Mouse (Mus musculus) spleen, postnatal 14 days (tissue): ENCODE data around the gene Sik1.

Experiments used
- DNase-seq, 2 experiments: peaks; one replicate each; pipeline ENCODE4 v3.0.0; 2021 to 2022; ENCODE audit warnings: low spot score in 2 of 2

The Sik1 gene

GRCm38 (mm10) chr17:31832577-31832964 lies 23.0 kb downstream of the Sik1 start:
- DNase-seq = no peak

DNA sequence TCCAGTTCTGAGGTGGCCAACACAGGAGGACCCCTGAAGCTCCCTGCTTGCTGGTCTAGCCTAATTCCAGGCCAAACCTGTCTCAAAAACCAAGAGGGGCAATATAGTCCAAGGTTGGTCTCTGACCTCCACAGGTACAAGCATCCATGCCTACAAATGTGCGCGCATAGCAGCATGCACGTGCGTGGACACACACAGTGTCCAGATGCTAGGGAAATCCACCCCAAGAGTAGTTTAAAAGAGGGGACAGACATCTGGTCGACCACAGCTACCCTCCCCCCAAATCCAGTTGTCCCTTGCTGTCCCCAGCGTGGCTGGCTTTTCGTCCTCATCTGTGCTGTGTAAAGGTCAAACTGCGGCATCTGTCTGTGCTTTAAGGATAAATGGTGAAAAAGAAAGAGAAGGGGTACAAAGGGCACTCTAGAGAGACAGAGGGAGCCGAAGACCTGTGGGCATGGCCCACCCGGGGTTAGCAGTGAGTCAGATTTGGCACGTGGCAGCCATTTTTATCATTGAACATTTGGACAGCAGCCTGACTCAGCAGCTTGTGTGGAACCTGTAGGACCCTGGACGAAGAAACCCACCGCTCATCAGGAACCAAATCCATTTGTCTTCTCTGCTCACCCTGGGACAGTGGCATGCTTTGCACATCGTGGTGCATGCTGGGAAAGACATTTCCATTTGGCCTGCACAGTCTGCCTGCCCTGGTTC lies 23.6 kb downstream of the Sik1 start:
- DNase-seq = no peak

DNA sequence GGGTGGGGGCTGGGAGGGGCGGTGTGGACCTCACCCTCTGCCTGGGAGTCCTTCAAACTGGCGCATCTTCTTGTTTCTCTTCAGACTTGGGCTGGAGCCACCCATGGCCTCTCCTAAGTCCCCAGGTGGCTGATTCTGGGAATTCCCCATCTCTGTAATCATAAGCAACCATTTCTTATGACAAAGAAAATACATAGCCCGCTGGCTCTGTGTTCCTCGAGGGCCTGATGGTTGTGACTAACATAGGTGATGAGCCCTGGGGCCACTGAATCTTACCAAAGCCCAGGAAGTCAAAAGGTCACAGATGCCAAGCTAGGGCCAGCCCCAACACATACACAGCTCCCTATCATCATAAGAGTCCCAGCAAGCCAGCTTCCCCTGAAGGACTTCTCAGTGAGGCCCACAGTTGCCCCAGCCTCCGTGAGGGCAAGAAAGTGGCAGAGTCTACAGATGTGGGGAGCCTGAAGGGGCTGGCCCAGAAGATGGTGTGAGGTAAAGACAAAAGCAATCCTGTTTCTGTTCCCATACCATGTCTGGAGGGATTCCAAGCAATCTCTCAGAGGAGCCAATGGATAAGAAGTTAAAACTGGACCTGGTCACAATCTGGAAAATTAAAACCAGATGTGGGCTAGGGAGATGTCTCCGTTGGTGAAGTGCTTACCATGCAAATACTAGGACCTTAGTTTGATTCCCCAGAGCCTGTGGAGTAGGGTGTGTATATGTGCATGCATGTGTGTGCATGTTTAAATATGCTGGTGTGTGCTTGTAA lies 24.3 kb downstream of the Sik1 start:
- no peak for DNase-seq

DNA sequence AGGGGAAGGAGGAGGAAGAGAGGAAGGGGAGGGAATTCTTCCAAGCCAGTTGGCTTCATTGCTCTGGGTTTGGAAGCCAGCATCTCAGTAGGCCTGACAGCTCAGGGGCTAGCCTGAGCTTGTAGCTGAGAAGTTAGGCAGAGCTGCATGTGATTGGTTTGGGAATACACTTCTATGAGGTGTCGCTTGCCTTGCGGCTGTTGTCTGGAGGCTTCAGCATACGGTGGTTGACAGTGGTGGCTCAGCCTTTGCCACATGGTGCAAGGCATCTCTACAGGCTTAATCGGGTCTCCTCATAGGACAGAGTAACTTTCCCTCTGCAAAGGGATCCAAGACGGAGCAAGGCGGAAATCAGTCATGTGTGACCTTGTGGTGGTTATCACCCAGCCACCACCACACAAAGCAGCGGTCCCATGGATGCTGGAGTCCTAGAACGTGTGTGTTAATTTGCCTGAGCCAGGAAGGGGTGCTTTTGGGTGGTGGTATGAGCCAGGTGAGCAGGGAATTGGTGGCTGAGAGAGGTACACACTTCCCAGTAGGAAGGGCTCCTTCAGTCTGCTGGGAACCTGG lies 25.0 kb downstream of the Sik1 start:
- DNase-seq = no peak

DNA sequence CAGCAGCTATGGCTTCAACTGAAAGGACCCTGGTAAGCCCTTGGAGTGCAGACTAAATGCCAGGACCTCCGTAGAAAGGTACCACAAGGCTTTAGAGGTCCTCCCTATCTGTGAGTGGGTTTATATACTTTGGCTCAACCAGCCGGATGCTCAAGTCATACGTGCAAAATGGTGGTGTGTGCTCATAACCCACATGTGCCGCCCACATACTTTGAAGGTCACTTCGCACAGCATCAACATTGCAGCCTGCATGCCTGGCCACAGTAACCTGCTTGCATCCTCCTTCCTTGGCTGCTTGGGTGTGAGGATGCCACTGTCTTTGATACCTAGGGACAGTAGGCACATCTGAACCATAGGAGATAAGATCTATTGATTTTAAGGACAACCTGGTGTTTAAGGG lies 26.7 kb downstream of the Sik1 start:
- no peak for DNase-seq

- DNase-seq = no peak
These were observed 27.5 kb downstream of the Sik1 start for GRCm38 (mm10) chr17:31828118-31828517.

DNA sequence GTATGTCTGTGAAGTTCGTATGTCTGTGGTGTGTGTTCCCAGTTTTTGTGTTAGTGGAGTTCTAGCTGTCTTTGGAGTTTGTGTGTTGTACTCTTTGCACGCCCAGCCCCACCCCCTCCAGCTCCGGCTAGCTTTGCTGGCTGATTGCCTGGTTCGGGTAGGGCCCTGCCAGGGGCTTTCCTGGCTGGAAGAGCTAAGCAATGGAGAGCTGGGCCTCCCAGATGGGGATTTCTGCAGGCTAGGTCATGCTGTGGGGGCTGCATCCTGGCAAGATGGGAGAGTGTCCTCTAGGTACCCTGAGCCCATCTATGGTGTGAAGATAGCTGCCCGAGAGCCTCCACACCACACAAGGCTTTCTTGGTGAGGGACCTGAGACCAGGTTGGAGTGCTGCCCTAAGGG lies 28.4 kb downstream of the Sik1 start:
- DNase-seq = no peak

GRCm38 (mm10) chr17:31826669-31827068 lies 28.9 kb downstream of the Sik1 start:
- DNase-seq = no peak

- DNase-seq = no peak
These were observed 29.9 kb downstream of the Sik1 start for GRCm38 (mm10) chr17:31825678-31826077.

DNA sequence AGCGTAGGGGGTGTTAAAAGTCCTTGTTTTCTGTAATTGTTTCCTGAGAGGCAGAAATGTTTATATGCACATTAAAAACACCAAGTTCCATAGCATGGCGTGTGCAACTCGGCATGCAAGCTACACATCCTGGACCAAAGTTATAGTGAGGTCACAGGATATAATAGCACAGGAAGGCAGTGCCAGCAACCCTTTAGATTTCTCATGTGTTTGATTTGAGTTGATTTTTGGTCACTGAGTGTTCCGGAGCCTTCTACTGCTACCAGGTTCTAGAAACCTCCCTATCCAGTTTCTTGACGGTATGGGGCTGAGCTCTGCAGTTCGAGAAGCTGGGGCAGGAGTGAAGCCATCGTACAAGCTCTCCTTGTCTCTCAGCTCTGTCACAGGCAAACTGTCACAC lies 30.8 kb downstream of the Sik1 start:
- no peak for DNase-seq

DNA sequence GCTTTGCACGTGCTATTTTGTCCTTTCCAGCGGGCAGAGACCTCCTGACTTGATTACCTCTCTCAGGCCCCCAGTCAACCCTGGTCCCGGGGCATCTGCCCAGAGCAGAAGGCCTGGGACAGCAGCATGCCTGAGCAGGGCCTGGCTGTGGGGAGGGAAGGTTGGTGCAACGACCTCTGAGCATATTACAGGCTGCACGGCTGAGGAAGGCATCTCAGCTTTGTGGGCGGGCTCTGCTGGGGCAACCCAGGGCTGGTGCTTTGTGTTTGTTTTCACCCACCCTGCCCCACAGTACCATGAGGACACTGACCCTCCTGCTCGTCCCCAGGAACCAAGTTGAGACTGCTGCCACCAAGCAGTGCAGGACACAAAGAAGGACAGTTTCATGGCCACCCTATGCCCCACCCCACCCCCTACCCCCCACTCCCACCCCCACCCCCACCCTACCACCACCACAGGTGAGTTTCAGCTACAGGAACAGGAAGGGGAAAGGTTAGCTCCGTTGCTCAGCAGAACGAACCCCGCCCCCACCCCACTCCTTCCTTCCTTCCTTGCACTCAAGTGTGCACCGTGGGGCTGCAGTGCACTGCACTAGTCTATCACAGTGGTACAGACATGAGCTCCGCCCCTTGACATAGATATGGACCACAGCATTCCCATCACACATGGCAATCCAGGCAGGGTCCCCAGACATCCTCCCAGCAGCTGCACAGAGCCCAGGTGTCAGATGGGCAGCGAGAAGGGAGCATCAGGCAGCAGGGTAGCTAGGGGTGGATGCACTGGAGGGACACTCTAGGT lies 34.3 kb downstream of the Sik1 start:
- DNase-seq = peak in 1 of 2 experiments; percentile 54

- DNase-seq = no peak
These were observed 35.3 kb downstream of the Sik1 start for GRCm38 (mm10) chr17:31820099-31820846.

GRCm38 (mm10) chr17:31819372-31819771 lies 36.2 kb downstream of the Sik1 start:
- DNase-seq = no peak

DNA sequence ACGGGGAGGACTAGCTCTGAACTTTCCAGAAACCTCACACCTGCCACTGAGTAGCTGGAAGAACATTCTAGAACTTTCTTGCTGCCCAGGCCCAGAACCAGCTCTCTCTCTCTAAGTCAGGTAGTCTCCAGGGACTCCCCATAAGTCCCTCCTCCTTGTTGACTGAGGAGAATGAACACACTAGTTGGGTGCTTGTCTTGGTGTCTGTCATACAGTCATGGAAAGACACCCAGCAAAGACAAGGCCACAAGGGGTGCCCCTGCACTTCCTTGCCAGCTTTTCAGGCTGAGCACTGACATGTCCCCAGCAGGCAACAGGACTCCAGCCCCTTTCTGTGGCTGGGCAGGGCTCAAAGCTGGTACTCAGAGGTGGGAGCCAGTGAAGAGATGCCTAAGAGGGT lies 37.8 kb downstream of the Sik1 start:
- no peak for DNase-seq

DNA sequence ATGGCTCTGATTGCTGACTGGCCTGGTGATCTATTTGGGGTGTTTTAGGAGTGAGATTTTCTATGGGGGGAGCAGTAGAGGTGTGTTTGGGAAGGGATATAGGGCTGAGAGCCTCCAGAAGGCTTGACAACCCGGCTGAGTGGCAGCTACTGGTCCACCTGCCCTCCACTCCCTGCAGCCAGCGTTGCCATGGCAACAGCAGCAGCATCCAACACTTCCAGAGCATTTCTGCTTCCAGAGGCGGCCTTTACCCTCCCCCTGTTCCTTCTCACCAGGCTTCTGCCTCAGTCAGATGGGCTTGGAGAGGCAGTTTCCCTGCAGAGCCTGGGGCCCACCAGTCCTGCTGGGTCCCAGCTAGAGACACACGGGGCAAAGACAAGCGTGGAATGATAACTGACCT lies 38.4 kb downstream of the Sik1 start:
- DNase-seq = no peak

GRCm38 (mm10) chr17:31814848-31815247 lies 40.8 kb downstream of the Sik1 start:
- DNase-seq = no peak

GRCm38 (mm10) chr17:31813938-31814622 lies 41.5 kb downstream of the Sik1 start:
- no peak for DNase-seq

- no peak for DNase-seq
These were observed 44.3 kb downstream of the Sik1 start for GRCm38 (mm10) chr17:31811333-31811732.

DNA sequence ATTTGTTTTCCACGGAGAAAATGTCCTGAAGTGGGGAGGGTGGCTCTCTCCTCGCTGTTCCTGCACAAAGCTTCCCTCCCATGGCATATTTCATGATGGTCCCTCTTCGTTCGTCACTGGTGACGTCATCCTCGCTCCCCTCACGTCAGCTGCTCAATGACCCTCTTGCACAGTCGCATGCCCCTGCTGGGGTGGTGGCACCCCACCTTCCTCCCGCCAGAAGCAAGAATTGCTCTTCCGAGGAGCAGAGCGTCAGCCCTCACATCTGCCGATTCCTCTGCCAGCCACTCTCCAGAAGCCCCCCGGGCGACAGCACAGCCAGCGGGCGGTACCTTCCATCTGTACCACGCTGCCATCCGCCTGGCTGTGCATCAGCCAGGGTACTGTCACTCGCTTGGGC lies 45.7 kb downstream of the Sik1 start:
- no peak for DNase-seq

GRCm38 (mm10) chr17:31809136-31809535 lies 46.5 kb downstream of the Sik1 start:
- no peak for DNase-seq
